ENCODE assay signal across 8 mouse cellular contexts in the genomic region with DNA sequence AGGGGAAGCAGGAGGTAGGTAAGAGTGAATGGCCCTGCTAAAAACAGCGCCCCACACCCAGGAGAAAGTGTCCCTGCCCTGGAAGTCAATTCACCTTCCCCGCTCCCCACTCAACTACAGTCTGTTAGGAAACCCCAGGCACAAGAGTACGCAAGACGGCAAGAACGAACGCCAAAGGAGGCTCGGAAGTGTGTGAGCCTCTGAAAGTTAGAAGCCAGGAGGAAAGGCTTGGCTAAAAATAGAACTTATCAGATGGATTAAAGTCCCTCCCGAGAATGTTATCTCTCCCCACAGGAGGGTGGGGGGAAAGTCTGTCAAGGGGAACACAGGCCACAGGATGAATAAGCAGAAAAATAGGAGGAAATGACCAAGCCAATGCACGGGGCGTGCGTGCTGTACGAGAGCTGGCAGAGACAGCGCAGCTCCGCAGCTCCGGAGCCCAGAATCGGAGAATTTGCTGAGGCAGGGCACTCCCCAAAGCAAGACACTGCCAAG. TPM values are rescaled to one million over a fixed set of nuclear protein-coding genes. Genes with fewer than 3 reads are reported as not detected.
A peak's percentile ranks its signal among the peaks of the same experiment; 100 is the strongest.
DNase-seq lines count a peak whose midpoint lies in the region; ATAC-seq and TF ChIP-seq lines count a peak whose summit lies in the region.

No protein-coding gene starts in this region.

- WGBS in heart, adult 2 months: under 1% methylated on average over 16 of the region's 16 CpGs
- WGBS in lung, embryonic 15.5 days: under 1% methylated on average over 16 of the region's 16 CpGs
- WGBS in olfactory bulb, adult 2 months: 4% methylated on average over 16 of the region's 16 CpGs

- H3K4me2 ChIP-seq in lung, embryonic 15.5 days: peak overlapping the region; percentile 53

- H3K79me2 ChIP-seq in heart, adult 2 months (replicated peaks; ENCODE audit: control insufficient read depth, insufficient read depth, low read length): no peaks in the 10 kb centered on the region

- H3K9ac ChIP-seq in heart, adult 2 months (ENCODE audit: low read depth, low read length): peak overlapping the region; percentile 71
- peak overlapping the region; percentile 32; the same call in 1 of the 2 replicates for H3K9ac ChIP-seq in lung, embryonic 15.5 days

- H3K9me3 ChIP-seq in lung, embryonic 15.5 days: no peaks in the 10 kb centered on the region

- peak overlapping the region; percentile 19 for H3K4me3 ChIP-seq in heart, adult 2 months
- H3K4me3 ChIP-seq in lung, embryonic 15.5 days: peak overlapping the region; percentile 25
- H3K4me3 ChIP-seq in olfactory bulb, adult 2 months (ENCODE audit: insufficient read depth, low read depth, low read length): peak overlapping the region; percentile 27

- TF ChIP-seq POLR2A in heart, adult 2 months (IDR thresholded peaks at IDR 0.05; ENCODE audit: insufficient read depth, low read depth, low read length): no peak
- no peak for TF ChIP-seq POLR2A in olfactory bulb, adult 2 months (IDR thresholded peaks at IDR 0.05; ENCODE audit: insufficient read depth, low read depth, low read length)

- peak; percentile 83 for ATAC-seq in lung, embryonic 15.5 days (ENCODE audit: borderline replicate concordance, extremely low read depth, low FRiP score, low TSS enrichment)

- intact Hi-C loops in heart, adult 2 months (cut with DNase I): no loop called here

- H3K27me3 ChIP-seq in heart, adult 2 months (ENCODE audit: control insufficient read depth, insufficient read depth, low read length): no peaks in the 10 kb centered on the region
- no peaks in the 10 kb centered on the region; the same call in 1 of the 2 replicates for H3K27me3 ChIP-seq in lung, embryonic 15.5 days

- no peaks in the 10 kb centered on the region for H3K36me3 ChIP-seq in heart, adult 2 months (ENCODE audit: control insufficient read depth, insufficient read depth, low read length)
- H3K36me3 ChIP-seq in lung, embryonic 15.5 days: no peaks in the 10 kb centered on the region

- H3K27ac ChIP-seq in heart, adult 2 months: peak overlapping the region; percentile 36; the same call in 1 of the 2 replicates
- H3K27ac ChIP-seq in lung, embryonic 15.5 days: peak overlapping the region; percentile 86
- no peak overlapping the region for H3K27ac ChIP-seq in olfactory bulb, adult 2 months (ENCODE audit: insufficient read depth, low read depth, low read length)

- no peak for TF ChIP-seq EP300 in heart, adult 2 months (IDR thresholded peaks at IDR 0.05; ENCODE audit: insufficient read depth, low read depth, low read length)

- DNase-seq in adrenal gland, adult (ENCODE audit: inconsistent age in 2 of 2, low spot score in 1 of 2): peak; percentile 20 to 76
- no peak for DNase-seq in adrenal gland, postnatal 4 days (ENCODE audit: low spot score in 2 of 2)
- DNase-seq in c-Kit-negative CD71-positive TER-119-positive erythroid progenitor cells, embryonic 14.5 days (ENCODE audit: low read depth, low spot score): peak; percentile 37
- DNase-seq in heart, adult 2 months: peak; percentile 34 to 56
- peak; percentile 39 for DNase-seq in kidney, adult 18-20 months
- DNase-seq in left cerebral cortex, adult 11 months (ENCODE audit: low spot score): no peak

- TF ChIP-seq CTCF in heart, adult 2 months (IDR thresholded peaks at IDR 0.05): no peak
- no peak for TF ChIP-seq CTCF in olfactory bulb, adult 2 months (IDR thresholded peaks at IDR 0.05; ENCODE audit: insufficient read depth, low read depth, low read length)

- peaks cover 2% of the 10 kb centered on the region; the same call in 1 of the 2 replicates for H3K4me1 ChIP-seq in heart, adult 2 months (ENCODE audit: control insufficient read depth, insufficient read depth, low read length)
- peaks cover 32% of the 10 kb centered on the region for H3K4me1 ChIP-seq in lung, embryonic 15.5 days
- peaks cover 5% of the 10 kb centered on the region; the same call in 1 of the 2 replicates for H3K4me1 ChIP-seq in olfactory bulb, adult 2 months (ENCODE audit: control insufficient read depth, insufficient read depth, low read length)

RNA-seq across cellular contexts. Expression of gene Egln3, which starts 41.0 kb away (rescaled TPM):
- 10 to 100 TPM in 1 of 2 experiments, 1 to 10 TPM in 1; 10.0 to 12.4 TPM for total RNA-seq in adrenal gland, postnatal 4 days (2021)
- 10 to 100 TPM; 76.3 to 94.5 TPM for total RNA-seq in heart, adult 2 months (2021)
- polyA plus RNA-seq in heart, adult 2 months (2012; rRNA removed): 27.8 and 76.1 TPM in 2 replicates
- polyA plus RNA-seq in lung, embryonic 15.5 days (2015; fragmentation: Nextera tagmentation; extraction: Ambion mirVana): 21.1 and 21.5 TPM in 2 replicates
- polyA plus RNA-seq in olfactory bulb, adult 2 months (2012; ENCODE audit: insufficient read depth, insufficient read length, low replicate concordance, missing spikeins): not detected in 2 replicates

Comparison
In these comparisons a context has a peak if more than half of its experiments do, and no peak if none do; other contexts are left out.
1. DNase-seq: peak in adrenal gland, adult (2 of 2), c-Kit-negative CD71-positive TER-119-positive erythroid progenitor cells, embryonic 14.5 days (single experiment), heart, adult 2 months (2 of 2) and kidney, adult 18-20 months (single experiment); none in adrenal gland, postnatal 4 days (0 of 2) and left cerebral cortex, adult 11 months (single experiment).
2. Peak in every context shown above with its lines, with median percentiles within 50 percentile points of each other: H3K4me3 ChIP-seq.